Mouse (Mus musculus) intestine, postnatal 0 days (tissue): ENCODE measurements around the gene Gm9495. TPM values are rescaled to one million over a fixed set of nuclear protein-coding genes. Genes with fewer than 3 reads are reported as not detected.
A peak's percentile ranks its signal among the peaks of the same experiment; 100 is the strongest.

ENCODE experiments used
- ATAC-seq: fragments of 200-750 bp; cut with Nextera tagmentation; 2 replicates; pipeline ENCODE4 v1.8.0; 2017; ENCODE audit warnings: mild to moderate bottlenecking, moderate TSS enrichment, moderate library complexity
- H3K27ac ChIP-seq: fragments of 300-500 bp; sonication (generic); 2 replicates; pipeline ENCODE4 v1.5.1; 2014; ENCODE audit warnings: mild to moderate bottlenecking, low read depth, low read length, moderate library complexity
- H3K27me3 ChIP-seq: fragments of 300-500 bp; sonication (generic); replicated peaks from 2 replicates; pipeline ENCODE4 v1.6.1; 2014; ENCODE audit warnings: low read length, mixed read lengths; ENCODE audit not compliant: control insufficient read depth, insufficient read depth
- H3K36me3 ChIP-seq: fragments of 300-500 bp; sonication (generic); 2 replicates; pipeline ENCODE4 v1.6.1; 2014; ENCODE audit warnings: mild to moderate bottlenecking, moderate library complexity; ENCODE audit not compliant: control insufficient read depth, insufficient read depth
- H3K4me1 ChIP-seq: fragments of 300-500 bp; sonication (generic); replicated peaks from 2 replicates; pipeline ENCODE4 v1.6.1; 2014; ENCODE audit warnings: antibody characterized with exemption, low read length, mixed read lengths; ENCODE audit not compliant: control insufficient read depth, insufficient read depth
- H3K4me2 ChIP-seq: fragments of 300-500 bp; sonication (generic); replicated peaks from 2 replicates; pipeline ENCODE4 v1.6.1; 2014; ENCODE audit warnings: low read depth, mild to moderate bottlenecking, moderate library complexity
- H3K4me3 ChIP-seq: fragments of 300-500 bp; sonication (generic); 2 replicates; pipeline ENCODE4 v1.5.1; 2014; ENCODE audit warnings: low read depth, low read length
- H3K9ac ChIP-seq: fragments of 300-500 bp; sonication (generic); 2 replicates; pipeline ENCODE4 v1.6.1; 2014; ENCODE audit warnings: mild to moderate bottlenecking, low read depth, low read length
- H3K9me3 ChIP-seq: fragments of 300-500 bp; sonication (generic); 2 replicates; pipeline ENCODE4 v1.6.1; 2016; ENCODE audit warnings: mixed run types; ENCODE audit not compliant: control insufficient read depth
- CTCF ChIP-seq: sonication (generic); IDR thresholded peaks from 2 replicates; pipeline ENCODE4 v1.5.1; 2016; ENCODE audit warnings: low read depth, mild to moderate bottlenecking, control low read depth, antibody characterized with exemption, moderate library complexity
- WGBS: fragments of 180-500 bp; shearing (Covaris S2); extraction: QIAGEN DNeasy Blood & Tissue Kit; methylation state at CpG from one replicate; pipeline ENCODE4 v1.1.7; 2014; 5-methylcytosine and 5-hydroxymethylcytosine counted together
- polyA plus RNA-seq: library from polyadenylated mRNA; unstranded; fragments of >200 nt; fragmentation: Nextera tagmentation; extraction: Ambion mirVana; gene quantifications from 2 replicates; pipeline ENCODE4 v1.2.1, GENCODE M21; 2015

The Gm9495 gene
- polyA plus RNA-seq, 1 experiment from 2014 or later: not detected

DNA sequence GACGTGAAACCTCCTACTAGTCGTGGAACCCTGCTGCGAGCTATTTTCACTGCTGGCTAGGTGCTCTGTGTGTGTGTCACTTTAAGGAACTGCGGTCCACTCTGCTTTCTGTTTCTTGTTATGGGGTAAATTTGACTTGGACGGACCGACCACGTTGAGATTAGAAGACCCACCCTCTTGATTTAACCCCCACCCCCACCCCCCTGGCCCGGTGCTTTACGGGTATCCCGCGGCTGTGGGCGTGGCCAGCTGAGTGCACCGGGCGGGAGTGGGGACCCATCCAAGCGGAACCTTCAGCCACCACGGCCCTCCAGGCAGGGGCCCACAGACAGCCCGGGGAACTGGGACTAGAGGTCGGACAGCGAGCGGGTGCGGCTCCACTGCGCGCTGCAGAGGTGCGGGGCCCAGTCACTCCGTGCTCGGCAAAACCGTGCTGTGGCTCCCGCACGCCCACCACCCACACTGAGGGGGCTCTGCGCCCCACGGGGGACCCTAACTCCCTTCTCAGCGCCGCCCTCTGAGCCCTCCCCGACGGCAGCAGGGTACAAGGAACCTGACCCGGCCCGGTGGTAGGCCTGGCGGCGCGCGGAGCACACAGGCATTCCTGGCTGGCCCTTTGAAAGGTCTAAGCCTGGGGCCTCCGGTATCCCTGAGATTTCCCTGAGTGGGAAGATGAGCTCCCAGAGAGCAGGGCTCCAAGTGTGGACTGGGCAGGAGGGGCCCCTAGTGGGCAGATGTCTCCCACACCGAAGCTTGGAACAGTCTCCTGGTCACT, 54.0 kb downstream of the Gm9495 start:
- no peaks in the 10 kb centered on the region for H3K4me1 ChIP-seq
- H3K27me3 ChIP-seq: no peaks in the 10 kb centered on the region
- peak; percentile 59 for TF ChIP-seq CTCF
- 0 out of 2 replicates have a peak, but pooled peaks cover 4% of the 10 kb centered on the region for H3K9me3 ChIP-seq
- peak overlapping the region; percentile 80 for H3K27ac ChIP-seq
- ATAC-seq: peak; percentile 83
- 12% methylated on average over 43 of the region's 43 CpGs for WGBS
- H3K9ac ChIP-seq: peak overlapping the region; percentile 86
- H3K4me3 ChIP-seq: peak overlapping the region; percentile 62
- H3K36me3 ChIP-seq: no peaks in the 10 kb centered on the region
- H3K4me2 ChIP-seq: peak overlapping the region; percentile 93

DNA sequence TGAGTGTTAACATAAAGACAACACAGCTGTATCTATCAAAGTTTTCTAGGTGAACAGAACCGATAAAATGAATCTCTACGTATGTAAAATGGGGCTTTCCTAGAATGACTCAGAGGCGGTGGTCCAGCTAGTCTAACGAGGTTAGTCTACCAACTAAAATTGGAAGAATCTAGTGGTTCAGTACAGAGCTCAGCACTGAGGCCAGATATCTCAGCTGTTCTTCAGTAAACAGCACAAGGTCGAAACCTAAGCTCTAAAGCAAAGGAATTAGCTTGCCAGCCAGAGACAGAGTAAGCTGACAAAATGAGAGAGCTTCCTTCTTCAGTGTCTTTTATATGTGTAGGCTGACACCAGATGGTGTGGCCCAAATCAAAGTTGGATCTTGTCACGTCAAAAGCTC, 57.2 kb downstream of the Gm9495 start:
- Histone ChIP-seq H3K9me3 (no peaks in the 10 kb centered on the region), H3K36me3 (no peaks in the 10 kb centered on the region), H3K27ac (no peak overlapping the region), H3K4me2 (peak overlapping the region; percentile 75), H3K4me1 (no peaks in the 10 kb centered on the region), H3K9ac (peak overlapping the region; percentile 83; the same call in 1 of the 2 replicates), H3K27me3 (no peaks in the 10 kb centered on the region), H3K4me3 (no peak overlapping the region)
- TF ChIP-seq CTCF: no peak
- WGBS: 57% methylated on average over 6 of the region's 6 CpGs
- ATAC-seq: no peak

DNA sequence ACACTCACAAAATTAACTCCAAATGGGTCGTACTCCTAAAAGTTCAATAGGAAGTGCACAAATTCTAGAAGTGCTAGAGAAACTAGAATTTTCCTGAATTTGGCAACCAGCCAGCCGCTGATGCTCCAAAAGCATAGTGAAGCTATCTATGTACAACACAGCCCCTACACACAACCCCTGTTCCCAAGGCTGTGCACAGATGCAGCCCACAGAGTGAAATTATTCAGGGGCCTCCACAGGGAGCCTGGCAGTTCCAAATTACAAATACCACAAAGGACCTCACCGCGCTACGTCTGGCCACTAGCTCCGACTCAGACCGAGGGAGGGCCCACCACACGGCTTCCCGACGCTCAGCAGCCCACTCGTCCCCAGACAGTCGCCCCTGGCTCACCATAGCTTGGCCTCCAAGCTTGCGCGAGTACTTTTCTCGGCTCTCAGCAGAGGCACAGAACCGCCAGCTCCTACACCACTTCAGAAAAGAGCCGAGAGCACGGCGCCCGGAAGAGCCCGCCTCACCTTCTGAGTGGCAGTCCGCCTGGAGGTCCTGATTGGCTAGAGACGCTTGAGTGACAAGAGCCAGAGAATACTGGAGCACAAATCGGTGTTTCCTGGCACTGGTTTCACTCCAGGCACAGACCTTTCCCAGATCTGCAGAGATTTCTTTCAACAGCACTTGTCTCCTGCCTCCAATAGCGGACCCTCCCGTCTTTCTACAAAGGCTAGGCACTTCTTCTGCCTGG, 58.1 kb downstream of the Gm9495 start:
- H3K27me3 ChIP-seq: no peaks in the 10 kb centered on the region
- TF ChIP-seq CTCF: no peak
- H3K4me2 ChIP-seq: peak overlapping the region; percentile 75
- under 1% methylated on average over 26 of the region's 26 CpGs for WGBS
- H3K27ac ChIP-seq: peak overlapping the region; percentile 85
- H3K4me1 ChIP-seq: no peaks in the 10 kb centered on the region
- no peaks in the 10 kb centered on the region for H3K9me3 ChIP-seq
- peak; percentile 90 for ATAC-seq
- peak overlapping the region; percentile 72 for H3K4me3 ChIP-seq
- H3K36me3 ChIP-seq: no peaks in the 10 kb centered on the region
- peak overlapping the region; percentile 83 for H3K9ac ChIP-seq

GRCm38 (mm10) chr8:69384361-69384760, 69.0 kb downstream of the Gm9495 start:
- no peak for TF ChIP-seq CTCF
- H3K9me3 ChIP-seq: peaks cover 7% of the 10 kb centered on the region; the same call in 1 of the 2 replicates
- H3K4me2 ChIP-seq: no peak overlapping the region
- H3K4me3 ChIP-seq: no peak overlapping the region
- 96% methylated on average over 6 of the region's 6 CpGs for WGBS
- no peaks in the 10 kb centered on the region for H3K27me3 ChIP-seq
- no peak overlapping the region for H3K9ac ChIP-seq
- no peak overlapping the region for H3K27ac ChIP-seq
- H3K4me1 ChIP-seq: no peaks in the 10 kb centered on the region
- no peak for ATAC-seq
- peaks cover 6% of the 10 kb centered on the region; the same call in 1 of the 2 replicates for H3K36me3 ChIP-seq

Other genes with a start within 250 kb of the Gm9495 start
- 6.0 and 6.1 TPM in 2 replicates for gene Zfp930, start 244.5 kb downstream of the Gm9495 start, polyA plus RNA-seq
- 1.4 and 1.8 TPM in 2 replicates for gene D130040H23Rik, start 182.5 kb downstream of the Gm9495 start, polyA plus RNA-seq
- gene Gm7697, start 69.4 kb upstream of the Gm9495 start, polyA plus RNA-seq: not detected in 2 replicates
- 8.4 and 10.0 TPM in 2 replicates for gene Zfp868, start 172.0 kb upstream of the Gm9495 start, polyA plus RNA-seq
- gene Zfp964, start 200.9 kb upstream of the Gm9495 start, polyA plus RNA-seq: 0.69 and 0.78 TPM in 2 replicates